13 mouse cellular contexts compared by ENCODE assay signal in genomic region chr10:79654946-79655395, GRCm38 (mm10). TPM values are rescaled to one million over a fixed set of nuclear protein-coding genes. Genes with fewer than 3 reads are reported as not detected.
DNase-seq lines count a peak whose midpoint lies in the region; ATAC-seq lines count a peak whose summit lies in the region.
"Had no signal": no experiment of that assay in that cellular context is flagged by ENCODE, and none has a peak within 500 bp of the region (broad histone marks: within the 10 kb centered on the region; RNA-seq: fewer than 3 reads in every experiment).

No protein-coding gene starts in this region.

- peak; percentile 54 to 80 for DNase-seq in left cerebral cortex, postnatal 14 days (ENCODE audit: low spot score in 2 of 2)
- no peak for DNase-seq in left cerebral cortex, adult 8-10 months (ENCODE audit: low spot score in 2 of 2)
- DNase-seq in right cerebral cortex, postnatal 4 days, result peak; percentile 47
- no peak for DNase-seq in kidney, adult 18-20 months
- no peak for DNase-seq in cerebellum, postnatal 25 days
- DNase-seq in yolk sac, embryonic 10.5 days (ENCODE audit: low spot score), result no peak

- intact Hi-C loops in left cerebral cortex, postnatal 14 days (cut with DNase I), result no loop called here

- H3K36me3 ChIP-seq in hindbrain, embryonic 12.5 days, result no peaks in the 10 kb centered on the region
- H3K36me3 ChIP-seq in limb, embryonic 13.5 days, result no peaks in the 10 kb centered on the region
- H3K36me3 ChIP-seq: heart, embryonic 13.5 days; stomach, embryonic 15.5 days had no signal

- H3K27ac ChIP-seq in hindbrain, embryonic 12.5 days, result no peak overlapping the region
- no peak overlapping the region for H3K27ac ChIP-seq in limb, embryonic 13.5 days
- H3K27ac ChIP-seq: heart, embryonic 13.5 days; stomach, embryonic 15.5 days had no signal

- no peak overlapping the region for H3K9ac ChIP-seq in hindbrain, embryonic 12.5 days
- H3K9ac ChIP-seq in limb, embryonic 13.5 days, result no peak overlapping the region
- H3K9ac ChIP-seq: heart, embryonic 13.5 days; stomach, embryonic 15.5 days had no signal

- H3K4me3 ChIP-seq in hindbrain, embryonic 12.5 days, result no peak overlapping the region
- H3K4me3 ChIP-seq in limb, embryonic 13.5 days, result no peak overlapping the region
- H3K4me3 ChIP-seq: heart, embryonic 13.5 days; myocyte; stomach, embryonic 15.5 days had no signal

- no peaks in the 10 kb centered on the region for H3K9me3 ChIP-seq in hindbrain, embryonic 12.5 days (replicated peaks)
- no peaks in the 10 kb centered on the region for H3K9me3 ChIP-seq in limb, embryonic 13.5 days
- H3K9me3 ChIP-seq: heart, embryonic 13.5 days; stomach, embryonic 15.5 days had no signal

- H3K4me1 ChIP-seq in hindbrain, embryonic 12.5 days, result peaks cover 6% of the 10 kb centered on the region
- H3K4me1 ChIP-seq in limb, embryonic 13.5 days, result peaks cover 7% of the 10 kb centered on the region; the same call in 1 of the 2 replicates
- H3K4me1 ChIP-seq: heart, embryonic 13.5 days; stomach, embryonic 15.5 days had no signal

- WGBS in hindbrain, embryonic 12.5 days, result 35% methylated on average over 1 of the region's 1 CpGs
- 0% methylated on average over 1 of the region's 1 CpGs for WGBS in limb, embryonic 13.5 days

- H3K27me3 ChIP-seq in hindbrain, embryonic 12.5 days, result 0 out of 2 replicates have a peak, but pooled peaks cover 7% of the 10 kb centered on the region
- peaks cover 5% of the 10 kb centered on the region; the same call in 1 of the 2 replicates for H3K27me3 ChIP-seq in limb, embryonic 13.5 days

- ATAC-seq in hindbrain, embryonic 12.5 days (ENCODE audit: low FRiP score), result peak; percentile 68
- peak; percentile 84 for ATAC-seq in limb, embryonic 13.5 days (ENCODE audit: low FRiP score, low read depth)

- H3K4me2 ChIP-seq in hindbrain, embryonic 12.5 days (replicated peaks), result no peak overlapping the region
- no peak overlapping the region for H3K4me2 ChIP-seq in limb, embryonic 13.5 days (replicated peaks)
- H3K4me2 ChIP-seq: heart, embryonic 13.5 days; stomach, embryonic 15.5 days had no signal

RNA-seq across cellular contexts. Expression of gene Madcam1, which starts 9.4 kb away (rescaled TPM):
- total RNA-seq in left cerebral cortex, postnatal 14 days (2021), result under 1 TPM in 1 of 2 experiments, not detected in 1; 0.23 TPM
- total RNA-seq in left cerebral cortex, adult 8-10 months (2022), result under 1 TPM in 1 of 4 experiments, not detected in 3; 0.35 TPM
- 2.9 and 3.2 TPM in 2 replicates for polyA plus RNA-seq in hindbrain, embryonic 12.5 days (2016; fragmentation: Nextera tagmentation; extraction: Ambion mirVana)
- 7.0 and 8.2 TPM in 2 replicates for polyA plus RNA-seq in limb, embryonic 13.5 days (2015; fragmentation: Nextera tagmentation; extraction: Ambion mirVana)
- total RNA-seq: liver, adult 2 months had no signal
- polyA plus RNA-seq: C2C12; liver, adult 2 months; myocyte had no signal

RNA-seq across cellular contexts. Expression of gene Odf3l2, which starts 9.4 kb away (rescaled TPM):
- total RNA-seq in left cerebral cortex, postnatal 14 days (2021), result under 1 TPM; 0.46 to 0.63 TPM
- under 1 TPM; 0.42 to 0.70 (median 0.47) TPM for total RNA-seq in left cerebral cortex, adult 8-10 months (2022)
- polyA plus RNA-seq in hindbrain, embryonic 12.5 days (2016; fragmentation: Nextera tagmentation; extraction: Ambion mirVana), result not detected in 2 replicates
- polyA plus RNA-seq in limb, embryonic 13.5 days (2015; fragmentation: Nextera tagmentation; extraction: Ambion mirVana), result not detected in 2 replicates
- total RNA-seq: liver, adult 2 months had no signal
- polyA plus RNA-seq: C2C12; heart, embryonic 13.5 days; liver, adult 2 months; myocyte; stomach, embryonic 15.5 days had no signal

RNA-seq across cellular contexts. Expression of gene Tpgs1, which starts 14.2 kb away (rescaled TPM):
- 10 to 100 TPM; 71.9 to 77.9 TPM for total RNA-seq in left cerebral cortex, postnatal 14 days (2021)
- 10 to 100 TPM; 65.1 to 74.5 (median 69.8) TPM for total RNA-seq in left cerebral cortex, adult 8-10 months (2022)
- polyA plus RNA-seq in hindbrain, embryonic 12.5 days (2016; fragmentation: Nextera tagmentation; extraction: Ambion mirVana), result 68.1 and 69.4 TPM in 2 replicates
- 62.0 and 65.9 TPM in 2 replicates for polyA plus RNA-seq in limb, embryonic 13.5 days (2015; fragmentation: Nextera tagmentation; extraction: Ambion mirVana)

RNA-seq across cellular contexts. Expression of gene Shc2, which starts 17.3 kb away (rescaled TPM):
- total RNA-seq in left cerebral cortex, postnatal 14 days (2021), result 10 to 100 TPM; 49.8 to 50.3 TPM
- total RNA-seq in left cerebral cortex, adult 8-10 months (2022), result 10 to 100 TPM; 40.2 to 48.4 (median 43.4) TPM
- polyA plus RNA-seq in hindbrain, embryonic 12.5 days (2016; fragmentation: Nextera tagmentation; extraction: Ambion mirVana), result 30.3 and 33.0 TPM in 2 replicates
- polyA plus RNA-seq in limb, embryonic 13.5 days (2015; fragmentation: Nextera tagmentation; extraction: Ambion mirVana), result 11.3 and 11.9 TPM in 2 replicates

RNA-seq across cellular contexts. Expression of gene Cdc34, which starts 27.0 kb away (rescaled TPM):
- 10 to 100 TPM; 64.2 to 70.3 TPM for total RNA-seq in left cerebral cortex, postnatal 14 days (2021)
- 10 to 100 TPM; 65.7 to 72.5 (median 70.4) TPM for total RNA-seq in left cerebral cortex, adult 8-10 months (2022)
- 121 and 124 TPM in 2 replicates for polyA plus RNA-seq in hindbrain, embryonic 12.5 days (2016; fragmentation: Nextera tagmentation; extraction: Ambion mirVana)
- polyA plus RNA-seq in limb, embryonic 13.5 days (2015; fragmentation: Nextera tagmentation; extraction: Ambion mirVana), result 116 and 123 TPM in 2 replicates

Comparison
In these comparisons a context has a peak if more than half of its experiments do, and no peak if none do; other contexts are left out.
1. DNase-seq: peak in left cerebral cortex, postnatal 14 days (2 of 2) and right cerebral cortex, postnatal 4 days (single experiment); none in left cerebral cortex, adult 8-10 months (0 of 2), kidney, adult 18-20 months (single experiment), cerebellum, postnatal 25 days (0 of 2) and yolk sac, embryonic 10.5 days (single experiment).